Mouse (Mus musculus): ENCODE results near the gene Prkn.

- TF ChIP-seq EP300 (IDR thresholded peaks at IDR 0.05; ENCODE audit: low read depth) (no peak), CTCF (IDR thresholded peaks at IDR 0.05; ENCODE audit: low read depth) (no peak)
Observed at GRCm38 (mm10) chr17:12040546-12040945, 1200.4 kb downstream of the Prkn start.
